Mouse (Mus musculus) MEL (cell line): ENCODE data around the gene Fcrlb. TPM values are rescaled to one million over a fixed set of nuclear protein-coding genes. Genes with fewer than 3 reads are reported as not detected.

Source experiments
- DNase-seq: peaks from one replicate; pipeline ENCODE4 v3.0.0; 2011; ENCODE audit warnings: low read depth, low spot score
- H3K27ac ChIP-seq: 2 replicates; pipeline ENCODE4 v1.5.1; 2012; ENCODE audit warnings: low read depth, mild to moderate bottlenecking, control low read depth, low read length, moderate library complexity; ENCODE audit not compliant: control insufficient read depth
- H3K27me3 ChIP-seq, 2 experiments: fragments of 150-350 bp in 1 of 2; sonication (generic) in 1 of 2; 2 replicates each; pipeline ENCODE4 v1.6.1; 2012; ENCODE audit warnings: low read length in 2 of 2, mild to moderate bottlenecking in 2 of 2, improper control_type of control experiment in 1 of 2, moderate library complexity in 1 of 2; ENCODE audit not compliant: insufficient read depth in 2 of 2, control insufficient read depth in 1 of 2
- H3K36me3 ChIP-seq, 2 experiments: 2 replicates each; pipeline ENCODE4 v1.6.1; 2012 to 2014; ENCODE audit warnings: low read length in 2 of 2, improper control_type of control experiment in 1 of 2, inconsistent platforms in 1 of 2, mild to moderate bottlenecking in 1 of 2; ENCODE audit not compliant: insufficient read depth in 2 of 2, control insufficient read depth in 1 of 2
- H3K4me1 ChIP-seq, 2 experiments: fragments of 150-350 bp in 1 of 2; sonication (generic) in 1 of 2; 2 replicates each; pipeline ENCODE4 v1.6.1; 2012; ENCODE audit warnings: low read length in 2 of 2, improper control_type of control experiment in 1 of 2, mild to moderate bottlenecking in 1 of 2; ENCODE audit not compliant: insufficient read depth in 2 of 2, control insufficient read depth in 1 of 2
- H3K4me3 ChIP-seq, 2 experiments: fragments of 150-350 bp in 1 of 2; sonication (generic) in 1 of 2; 2 replicates each; pipeline ENCODE4 v1.5.1; 2012; ENCODE audit warnings: low read depth in 2 of 2, low read length in 2 of 2, mild to moderate bottlenecking in 2 of 2, moderate library complexity in 2 of 2, control low read depth in 1 of 2, improper control_type of control experiment in 1 of 2; ENCODE audit not compliant: control insufficient read depth in 1 of 2, insufficient read depth in 1 of 2
- H3K79me2 ChIP-seq: 2 replicates; pipeline ENCODE4 v1.6.1; 2012; ENCODE audit warnings: mild to moderate bottlenecking, low read length, moderate library complexity; ENCODE audit not compliant: control insufficient read depth, poor library complexity, insufficient read depth
- H3K9ac ChIP-seq: 2 replicates; pipeline ENCODE4 v1.6.1; 2012; ENCODE audit warnings: low read depth, mild to moderate bottlenecking, control low read depth, low read length, moderate library complexity; ENCODE audit not compliant: control insufficient read depth, poor library complexity, severe bottlenecking
- H3K9me3 ChIP-seq: fragments of 150-350 bp; sonication (generic); replicated peaks from 2 replicates; pipeline ENCODE4 v1.6.1; 2012; ENCODE audit warnings: mild to moderate bottlenecking, low read length, improper control_type of control experiment, moderate library complexity; ENCODE audit not compliant: insufficient read depth
- BHLHE40 ChIP-seq: IDR thresholded peaks from 2 replicates; pipeline ENCODE4 v1.6.1; 2012; ENCODE audit warnings: low read depth, mild to moderate bottlenecking, inconsistent platforms, low read length, improper control_type of control experiment, borderline replicate concordance
- CHD2 ChIP-seq: IDR thresholded peaks from 2 replicates; pipeline ENCODE4 v1.6.1; 2011; ENCODE audit warnings: low read length, improper control_type of control experiment
- CTCF ChIP-seq, 3 experiments: IDR thresholded peaks in 2 of 3; conservative IDR thresholded peaks in 1 of 3; 2 replicates each; pipeline ENCODE4 v1.5.1; 2011 to 2012; ENCODE audit warnings: low read length in 3 of 3, low read depth in 2 of 3, mild to moderate bottlenecking in 2 of 3, improper control_type of control experiment in 1 of 3, inconsistent platforms in 1 of 3, mixed read lengths in 1 of 3, moderate library complexity in 1 of 3; ENCODE audit not compliant: control insufficient read depth in 1 of 3, insufficient read depth in 1 of 3, poor library complexity in 1 of 3, severe bottlenecking in 1 of 3
- E2F4 ChIP-seq: IDR thresholded peaks from 2 replicates; pipeline ENCODE4 v1.6.1; 2011; ENCODE audit warnings: low read depth, low read length, improper control_type of control experiment, borderline replicate concordance
- EP300 ChIP-seq, 2 experiments: IDR thresholded peaks; 2 replicates each; pipeline ENCODE4 v1.6.1; 2011; ENCODE audit warnings: improper control_type of control experiment in 2 of 2, low read length in 2 of 2, low read depth in 1 of 2, mild to moderate bottlenecking in 1 of 2
- GATA1 ChIP-seq: IDR thresholded peaks from 2 replicates; pipeline ENCODE4 v1.6.1; 2011; ENCODE audit warnings: low read depth, low read length, improper control_type of control experiment
- JUND ChIP-seq: IDR thresholded peaks from 2 replicates; pipeline ENCODE4 v1.6.1; 2011; ENCODE audit warnings: low read depth, mild to moderate bottlenecking, improper control_type of control experiment, low read length
- MAFK ChIP-seq: IDR thresholded peaks from 2 replicates; pipeline ENCODE4 v1.6.1; 2011; ENCODE audit warnings: low read depth, mild to moderate bottlenecking, low read length, improper control_type of control experiment, borderline replicate concordance
- MAX ChIP-seq: IDR thresholded peaks from 2 replicates; pipeline ENCODE4 v1.6.1; 2011; ENCODE audit warnings: low read length, improper control_type of control experiment
- MXI1 ChIP-seq: IDR thresholded peaks from 2 replicates; pipeline ENCODE4 v1.6.1; 2011; ENCODE audit warnings: mild to moderate bottlenecking, low read depth, low read length, improper control_type of control experiment
- MYC ChIP-seq: IDR thresholded peaks from 2 replicates; pipeline ENCODE4 v1.6.1; 2011; ENCODE audit warnings: low read depth, mild to moderate bottlenecking, low read length, improper control_type of control experiment, moderate library complexity
- POLR2AphosphoS2 ChIP-seq: IDR thresholded peaks from 2 replicates; pipeline ENCODE4 v1.6.1; 2011; ENCODE audit warnings: low read length, improper control_type of control experiment
- RAD21 ChIP-seq: IDR thresholded peaks from 2 replicates; pipeline ENCODE4 v1.6.1; 2011; ENCODE audit warnings: mild to moderate bottlenecking, low read depth, low read length, improper control_type of control experiment
- SMC3 ChIP-seq: IDR thresholded peaks from 2 replicates; pipeline ENCODE4 v1.6.1; 2011; ENCODE audit warnings: low read depth, low read length, improper control_type of control experiment
- TBP ChIP-seq: IDR thresholded peaks from 2 replicates; pipeline ENCODE4 v1.8.0; 2011; ENCODE audit warnings: low read depth, low read length, improper control_type of control experiment
- TCF12 ChIP-seq: IDR thresholded peaks from 2 replicates; pipeline ENCODE4 v1.6.1; 2014; ENCODE audit warnings: low read depth, mild to moderate bottlenecking, inconsistent platforms, low read length, improper control_type of control experiment, moderate library complexity
- UBTF ChIP-seq: IDR thresholded peaks from 2 replicates; pipeline ENCODE4 v1.6.1; 2012; ENCODE audit warnings: low read depth, mild to moderate bottlenecking, inconsistent platforms, low read length, improper control_type of control experiment, moderate library complexity, borderline replicate concordance; ENCODE audit not compliant: insufficient read depth
- USF1 ChIP-seq: IDR thresholded peaks from 2 replicates; pipeline ENCODE4 v1.6.1; 2014; ENCODE audit warnings: low read depth, mild to moderate bottlenecking, inconsistent platforms, low read length, improper control_type of control experiment, moderate library complexity
- USF2 ChIP-seq, 2 experiments: IDR thresholded peaks; 2 replicates each; pipeline ENCODE4 v1.6.1; 2011 to 2012; ENCODE audit warnings: improper control_type of control experiment in 2 of 2, low read length in 2 of 2, borderline replicate concordance in 1 of 2, inconsistent platforms in 1 of 2, low read depth in 1 of 2, mild to moderate bottlenecking in 1 of 2; ENCODE audit not compliant: insufficient read depth in 1 of 2
- ZC3H11A ChIP-seq: IDR thresholded peaks from 2 replicates; pipeline ENCODE4 v1.6.1; 2012; ENCODE audit warnings: low read depth, mild to moderate bottlenecking, inconsistent platforms, low read length, improper control_type of control experiment
- ZKSCAN1 ChIP-seq: IDR thresholded peaks from 2 replicates; pipeline ENCODE4 v1.6.1; 2012; ENCODE audit warnings: low read depth, mild to moderate bottlenecking, inconsistent platforms, low read length, improper control_type of control experiment, moderate library complexity
- ZNF384 ChIP-seq: IDR thresholded peaks from 2 replicates; pipeline ENCODE4 v1.6.1; 2012; ENCODE audit warnings: low read depth, mild to moderate bottlenecking, inconsistent platforms, low read length, improper control_type of control experiment
- polyA plus RNA-seq, 2 experiments: library from polyadenylated mRNA; stranded (reverse) in 1 of 2; unstranded in 1 of 2; fragments of >175 nt in 1 of 2; fragments of >200 nt in 1 of 2; gene quantifications; 2 replicates each; pipeline versions ENCODE4 v1.2.1 to v1.2.4; 2012; ENCODE audit warnings: low replicate concordance in 2 of 2, low read depth in 1 of 2; ENCODE audit not compliant: insufficient read length in 2 of 2, insufficient read depth in 1 of 2, missing spikeins in 1 of 2
- total RNA-seq: library from RNA; depleted of rRNA; stranded (reverse); fragments of 300-350 nt; gene quantifications from 2 replicates; pipeline ENCODE4 v1.2.3, GENCODE M21; 2012

Fcrlb gene
- total and polyA plus RNA-seq, 3 experiments = not detected

DNA sequence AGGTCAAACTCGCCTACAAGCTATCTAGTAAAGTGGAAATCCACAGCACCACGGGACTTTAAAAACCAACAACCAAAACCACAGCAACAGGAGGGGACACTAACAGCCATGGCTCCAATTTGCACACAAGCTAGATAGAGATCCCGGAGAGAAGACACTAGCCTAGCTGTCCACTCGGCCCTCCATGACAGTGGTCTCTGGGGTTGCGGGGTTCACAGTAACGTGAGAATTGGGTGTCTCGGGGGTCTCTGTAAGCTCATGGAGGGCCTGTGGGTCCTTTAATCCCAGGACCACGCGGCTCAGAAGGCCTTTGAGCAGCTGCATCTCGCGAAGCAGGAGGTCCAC, 5.7 kb downstream of the Fcrlb start:
- no peaks in the 10 kb centered on the region for H3K9me3 ChIP-seq
- no peaks in the 10 kb centered on the region for H3K36me3 ChIP-seq
- H3K27ac ChIP-seq = no peak overlapping the region
- H3K27me3 ChIP-seq = peaks cover 0 to 2% of the 10 kb centered on the region in 2 experiments; a peak in 1 of 4 replicates
- H3K79me2 ChIP-seq = no peaks in the 10 kb centered on the region
- no peak overlapping the region for H3K4me3 ChIP-seq
- DNase-seq = no peak
- TF ChIP-seq POLR2AphosphoS2 = no peak
- TF ChIP-seq SMC3 = no peak
- no peak for TF ChIP-seq MAFK
- no peak for TF ChIP-seq ZNF384
- TF ChIP-seq USF2 (IDR thresholded peaks at IDR 0.05; ENCODE audit: borderline replicate concordance in 1 of 2, insufficient read depth in 1 of 2, low read depth in 1 of 2, low read length in 2 of 2) = no peak
- no peak for TF ChIP-seq CHD2
- no peak for TF ChIP-seq MXI1
- no peak for TF ChIP-seq ZKSCAN1
- TF ChIP-seq CTCF (IDR thresholded peaks at IDR 0.05 in 2 of 3, conservative IDR thresholded peaks at IDR 0.05 in 1 of 3; ENCODE audit: control insufficient read depth in 1 of 3, insufficient read depth in 1 of 3, low read depth in 2 of 3, low read length in 3 of 3, poor library complexity in 1 of 3, severe bottlenecking in 1 of 3) = no peak
- no peak overlapping the region for H3K9ac ChIP-seq
- no peaks in the 10 kb centered on the region for H3K4me1 ChIP-seq

DNA sequence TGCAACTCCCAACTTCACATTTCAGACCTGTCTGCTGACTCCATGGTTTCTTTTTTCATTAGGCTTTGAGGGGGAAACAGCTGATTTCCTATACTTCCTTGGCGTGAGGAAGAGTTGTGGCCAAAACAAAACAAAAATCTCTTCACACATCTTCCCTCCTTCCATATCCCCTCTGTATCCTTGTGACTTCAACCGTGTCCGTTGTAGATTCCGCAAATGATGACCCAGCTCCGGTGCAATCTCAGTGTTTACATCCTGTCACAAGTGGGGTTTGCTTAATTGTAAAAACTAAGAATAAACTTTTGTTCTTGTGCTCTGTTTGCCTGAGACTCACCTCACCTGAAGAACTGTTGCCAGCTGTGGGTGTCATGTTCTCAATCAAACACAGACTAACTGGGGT, 9.3 kb downstream of the Fcrlb start:
- no peaks in the 10 kb centered on the region for H3K79me2 ChIP-seq
- TF ChIP-seq UBTF (no peak), SMC3 (no peak)
- TF ChIP-seq, all 39 proteins: peak for 0
- H3K27ac ChIP-seq = no peak overlapping the region
- H3K4me3 ChIP-seq = no peak overlapping the region
- H3K9ac ChIP-seq = no peak overlapping the region
- DNase-seq = no peak
- no peaks in the 10 kb centered on the region; a peak in 1 of 4 replicates for H3K36me3 ChIP-seq
- H3K4me1 ChIP-seq = peaks cover 3 to 4% of the 10 kb centered on the region in 2 experiments; a peak in 2 of 4 replicates
- H3K27me3 ChIP-seq = peaks cover 0 to 2% of the 10 kb centered on the region in 2 experiments; a peak in 1 of 4 replicates
- H3K9me3 ChIP-seq = no peaks in the 10 kb centered on the region

GRCm38 (mm10) chr1:170901536-170902238, 11.1 kb downstream of the Fcrlb start:
- no peaks in the 10 kb centered on the region for H3K9me3 ChIP-seq
- no peaks in the 10 kb centered on the region for H3K79me2 ChIP-seq
- H3K27ac ChIP-seq = peak overlapping the region; percentile 18; the same call in 1 of the 2 replicates
- peak overlapping the region; percentile 38 to 52; a peak in 3 of 4 replicates for H3K4me3 ChIP-seq
- DNase-seq = peak; percentile 93
- peaks cover 0 to 2% of the 10 kb centered on the region in 2 experiments; a peak in 1 of 4 replicates for H3K27me3 ChIP-seq
- peaks cover 11 to 18% of the 10 kb centered on the region in 2 experiments for H3K4me1 ChIP-seq
- H3K36me3 ChIP-seq = peaks cover 0 to 9% of the 10 kb centered on the region in 2 experiments; a peak in 2 of 4 replicates
- no peak overlapping the region; the same call in 1 of the 2 replicates for H3K9ac ChIP-seq
- TF ChIP-seq MAFK (no peak), EP300 (IDR thresholded peaks at IDR 0.05; ENCODE audit: low read depth in 1 of 2, low read length in 2 of 2) (no peak), USF2 (IDR thresholded peaks at IDR 0.05; ENCODE audit: borderline replicate concordance in 1 of 2, insufficient read depth in 1 of 2, low read depth in 1 of 2, low read length in 2 of 2) (peak in 1 of 2 experiments; percentile 55; a peak in 1 of 4 replicates), ZC3H11A (peak; percentile 95), E2F4 (no peak), TCF12 (0 out of 2 replicates have a peak, but pooled peaks have one; percentile 19), USF1 (peak; percentile 87), MYC (peak; percentile 90), MAX (peak; percentile 85), TBP (0 out of 2 replicates have a peak, but pooled peaks have one; percentile 13), GATA1 (peak; percentile 42), UBTF (no peak), BHLHE40 (peak; percentile 38), CTCF (IDR thresholded peaks at IDR 0.05 in 2 of 3, conservative IDR thresholded peaks at IDR 0.05 in 1 of 3; ENCODE audit: control insufficient read depth in 1 of 3, insufficient read depth in 1 of 3, low read depth in 2 of 3, low read length in 3 of 3, poor library complexity in 1 of 3, severe bottlenecking in 1 of 3) (peak; percentile 84 to 99 (median 88)), JUND (0 out of 2 replicates have a peak, but pooled peaks have one; percentile 53), MXI1 (peak; percentile 83), RAD21 (peak; percentile 91), ZNF384 (peak; percentile 82)
